Mouse (Mus musculus) right cerebral cortex, adult 2 months (tissue): ENCODE results near the gene Pip5k1a.
"Not testable (repeated sequence)": the region's sequence is repeated elsewhere in the genome, so short reads cannot be mapped to it uniquely, and the experiment has no call there.

Experiments
- DNase-seq, 2 experiments: peaks; one replicate each; pipeline ENCODE4 v3.0.0; 2021 to 2022; ENCODE audit warnings: low spot score in 2 of 2

Pip5k1a gene

GRCm38 (mm10) chr3:95042166-95042837, 64.4 kb downstream of the Pip5k1a start, which contains the start of gene Psmd4:
Gene Psmd4 (minus strand): TSS chr3:95042614.
- DNase-seq, result peak; percentile 99 to 100

GRCm38 (mm10) chr3:95041625-95042024, 65.1 kb downstream of the Pip5k1a start:
- DNase-seq, result no peak

GRCm38 (mm10) chr3:95029953-95030352, 76.8 kb downstream of the Pip5k1a start:
- no peak for DNase-seq

- not testable (repeated sequence) for DNase-seq
Observed at GRCm38 (mm10) chr3:95029291-95029827, 77.4 kb downstream of the Pip5k1a start.

- no peak for DNase-seq
Observed at GRCm38 (mm10) chr3:95028603-95029002, 78.1 kb downstream of the Pip5k1a start.

GRCm38 (mm10) chr3:95027701-95028100, 79.0 kb downstream of the Pip5k1a start:
- peak; percentile 64 to 66 for DNase-seq

GRCm38 (mm10) chr3:95027057-95027645, 79.6 kb downstream of the Pip5k1a start:
- DNase-seq, result peak in 1 of 2 experiments; percentile 25

GRCm38 (mm10) chr3:95025202-95025601, 81.5 kb downstream of the Pip5k1a start:
- DNase-seq, result no peak

GRCm38 (mm10) chr3:95024551-95024950, 82.2 kb downstream of the Pip5k1a start:
- peak in 1 of 2 experiments; percentile 46 for DNase-seq

GRCm38 (mm10) chr3:95020956-95021355, 85.8 kb downstream of the Pip5k1a start:
- not testable (repeated sequence) for DNase-seq

GRCm38 (mm10) chr3:95018741-95019140, 88.0 kb downstream of the Pip5k1a start:
- DNase-seq, result no peak

- no peak for DNase-seq
Observed at GRCm38 (mm10) chr3:95016532-95017056, 90.1 kb downstream of the Pip5k1a start.

GRCm38 (mm10) chr3:95015891-95016531, 90.7 kb downstream of the Pip5k1a start:
- peak; percentile 92 to 94 for DNase-seq

GRCm38 (mm10) chr3:95015337-95015872, 91.3 kb downstream of the Pip5k1a start, which contains the start of gene Zfp687:
Gene Zfp687 (minus strand): TSS chr3:95015448.
- peak; percentile 100 for DNase-seq

- no peak for DNase-seq
Observed at GRCm38 (mm10) chr3:95014428-95015151, 92.1 kb downstream of the Pip5k1a start.

- no peak for DNase-seq
Observed at GRCm38 (mm10) chr3:95013699-95014427, 92.9 kb downstream of the Pip5k1a start.

- DNase-seq, result no peak
Observed at GRCm38 (mm10) chr3:95012982-95013381, 93.7 kb downstream of the Pip5k1a start.

- DNase-seq, result no peak
Observed at GRCm38 (mm10) chr3:95010396-95010795, 96.3 kb downstream of the Pip5k1a start.
